Mouse (Mus musculus) E14TG2a.4 (cell line): Measurements from ENCODE around the gene Cxcl13.
A peak's percentile ranks its signal among the peaks of the same experiment; 100 is the strongest.

Experiments used
- CTCF ChIP-seq: conservative IDR thresholded peaks from 2 replicates; pipeline ENCODE4 v1.5.1; 2014; ENCODE audit warnings: low read length
- NANOG ChIP-seq: IDR thresholded peaks from 2 replicates; pipeline ENCODE4 v1.6.1; 2014; ENCODE audit warnings: borderline replicate concordance, low read length, mixed read lengths

DNA sequence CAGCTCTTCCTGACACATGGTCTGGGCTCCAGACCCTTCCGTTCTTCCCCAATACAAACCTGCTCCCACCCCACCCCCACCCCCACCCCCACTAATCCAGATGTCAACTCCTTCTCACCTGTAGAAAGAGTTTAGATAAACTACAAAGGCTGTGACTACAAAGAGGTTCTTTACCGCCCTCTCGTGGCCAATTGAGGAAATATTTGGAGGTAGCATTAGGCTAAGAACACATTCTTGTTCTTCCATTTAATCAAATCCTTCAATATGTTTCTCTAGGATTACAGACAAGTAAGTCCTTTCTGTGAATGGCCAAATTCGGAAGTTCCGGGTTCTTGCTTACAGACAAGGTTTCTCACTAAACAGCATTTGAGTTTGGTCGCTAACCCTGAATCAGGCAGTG lies 14.1 kb downstream of the Cxcl13 start:
- TF ChIP-seq CTCF (peak; percentile 53), NANOG (no peak)
